Mouse (Mus musculus): ENCODE data around the gene Bcl3. TPM values are rescaled to one million over a fixed set of nuclear protein-coding genes. Genes with fewer than 3 reads are reported as not detected.

The Bcl3 gene
- polyA plus RNA-seq, 1 experiment from 2014 or later, result 5.4 TPM

DNA sequence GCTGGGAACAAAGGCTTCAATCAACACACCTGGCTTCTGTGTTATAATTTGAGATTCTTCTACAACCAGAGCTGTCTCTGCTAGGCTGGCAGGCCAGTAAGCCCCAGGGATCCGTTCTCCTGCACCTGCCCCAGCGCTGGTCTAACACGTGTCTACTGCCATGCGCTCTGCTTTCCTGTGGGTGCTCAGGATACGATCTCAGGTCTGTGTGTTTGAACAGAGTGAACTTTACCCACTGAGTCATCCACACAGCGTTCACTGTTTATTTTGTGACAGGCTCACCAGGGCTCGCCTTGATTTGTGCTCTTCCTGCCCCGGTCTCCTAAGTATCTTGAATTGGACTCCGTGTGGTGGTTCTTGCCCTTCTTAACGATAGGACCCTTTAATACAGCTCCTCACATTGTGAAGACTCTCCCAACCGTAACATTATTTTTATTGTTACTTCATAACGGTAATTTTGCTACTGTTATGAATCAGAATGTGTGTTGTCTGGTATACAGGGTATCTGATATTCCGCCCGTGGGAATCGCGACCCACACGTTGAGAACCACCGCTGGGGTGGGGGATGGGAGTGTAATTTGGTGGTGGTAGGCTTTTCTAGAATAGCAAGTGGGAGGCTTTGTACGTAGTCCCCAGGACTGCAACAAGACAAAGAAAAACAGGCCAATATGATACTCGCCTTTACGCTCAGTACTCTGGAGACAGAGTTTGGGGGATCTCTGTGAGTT is 19.3 kb upstream of the Bcl3 start:
- no peaks in the 10 kb centered on the region for H3K9me3 ChIP-seq (ENCODE audit: low read length)
- no peaks in the 10 kb centered on the region for H3K36me3 ChIP-seq (replicated peaks; ENCODE audit: insufficient read depth, low read length)
- H3K4me2 ChIP-seq (ENCODE audit: low read depth, low read length), result no peak overlapping the region
- DNase-seq, result peak; percentile 57
- H3K4me3 ChIP-seq (ENCODE audit: low read depth, low read length), result no peak overlapping the region
- H3K9ac ChIP-seq (replicated peaks), result no peak overlapping the region
- no peaks in the 10 kb centered on the region for H3K27me3 ChIP-seq (ENCODE audit: insufficient read depth, low read length)
- H3K4me1 ChIP-seq (ENCODE audit: insufficient read depth), result peaks cover 37% of the 10 kb centered on the region
- 58% methylated on average over 21 of the region's 21 CpGs for WGBS (ENCODE audit: insufficient replicate concordance)
- H3K27ac ChIP-seq (ENCODE audit: low read depth), result peak overlapping the region; percentile 87
- peak; percentile 88 for ATAC-seq
- TF ChIP-seq EP300 (IDR thresholded peaks at IDR 0.05; ENCODE audit: low read depth) (0 out of 2 replicates have a peak, but pooled peaks have one; percentile 6), CTCF (IDR thresholded peaks at IDR 0.05; ENCODE audit: low read depth) (no peak)

DNA sequence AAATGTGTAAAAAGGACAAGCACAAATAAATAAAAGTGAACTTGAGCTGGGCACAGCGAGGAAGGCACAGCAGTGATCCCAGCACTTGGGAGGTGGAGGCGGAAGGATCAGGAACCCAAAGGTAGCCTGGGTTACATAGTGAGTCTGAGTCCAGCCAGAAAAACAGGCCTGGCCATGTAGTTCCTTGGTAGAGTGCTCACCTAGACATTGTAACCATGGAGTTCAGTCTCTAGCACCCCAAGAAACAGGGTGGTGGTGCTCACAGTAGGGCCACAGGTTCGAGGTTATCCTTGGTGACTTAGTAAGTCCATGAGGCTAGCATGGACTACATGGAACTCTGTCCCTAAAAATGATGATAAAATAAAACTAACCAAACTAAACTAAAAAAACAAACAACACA is 18.4 kb upstream of the Bcl3 start:
- no peak overlapping the region for H3K4me3 ChIP-seq (ENCODE audit: low read depth, low read length)
- H3K4me2 ChIP-seq (ENCODE audit: low read depth, low read length), result no peak overlapping the region
- no peaks in the 10 kb centered on the region for H3K27me3 ChIP-seq (ENCODE audit: insufficient read depth, low read length)
- no peak for TF ChIP-seq EP300 (IDR thresholded peaks at IDR 0.05; ENCODE audit: low read depth)
- no peak for TF ChIP-seq CTCF (IDR thresholded peaks at IDR 0.05; ENCODE audit: low read depth)
- no peaks in the 10 kb centered on the region for H3K9me3 ChIP-seq (ENCODE audit: low read length)
- H3K27ac ChIP-seq (ENCODE audit: low read depth), result peak overlapping the region; percentile 87
- ATAC-seq (no peak), DNase-seq (no peak)
- peaks cover 37% of the 10 kb centered on the region for H3K4me1 ChIP-seq (ENCODE audit: insufficient read depth)
- WGBS (ENCODE audit: insufficient replicate concordance), result 69% methylated on average over 3 of the region's 3 CpGs
- no peak overlapping the region for H3K9ac ChIP-seq (replicated peaks)
- H3K36me3 ChIP-seq (replicated peaks; ENCODE audit: insufficient read depth, low read length), result no peaks in the 10 kb centered on the region

DNA sequence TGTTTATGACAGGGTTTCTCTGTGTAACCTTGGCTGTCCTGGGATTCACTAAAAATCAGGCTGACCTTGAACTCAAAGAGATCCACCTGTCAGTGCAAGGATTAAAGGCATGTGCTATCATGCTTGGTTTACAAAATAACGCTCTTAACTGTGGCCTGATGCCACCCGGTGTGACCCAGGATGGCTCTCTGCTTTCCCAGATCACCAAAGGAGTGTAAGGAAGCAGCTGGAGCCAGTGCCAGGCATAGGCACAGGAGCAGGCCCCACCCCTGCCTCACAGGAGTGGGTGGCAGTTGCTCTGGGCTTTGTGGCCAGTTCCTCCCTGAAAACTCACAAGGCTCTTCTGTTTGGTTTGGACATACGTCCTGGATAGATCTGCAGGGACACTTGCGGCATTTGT is 17.8 kb upstream of the Bcl3 start:
- Histone ChIP-seq H3K9ac (replicated peaks) (peak overlapping the region; percentile 16; the same call in 1 of the 2 replicates), H3K36me3 (replicated peaks; ENCODE audit: insufficient read depth, low read length) (no peaks in the 10 kb centered on the region), H3K27me3 (ENCODE audit: insufficient read depth, low read length) (no peaks in the 10 kb centered on the region), H3K4me2 (ENCODE audit: low read depth, low read length) (no peak overlapping the region), H3K27ac (ENCODE audit: low read depth) (peak overlapping the region; percentile 87), H3K9me3 (ENCODE audit: low read length) (no peaks in the 10 kb centered on the region), H3K4me3 (ENCODE audit: low read depth, low read length) (no peak overlapping the region), H3K4me1 (ENCODE audit: insufficient read depth) (peaks cover 37% of the 10 kb centered on the region)
- DNase-seq (no peak), ATAC-seq (no peak)
- 63% methylated on average over 4 of the region's 4 CpGs for WGBS (ENCODE audit: insufficient replicate concordance)
- TF ChIP-seq EP300 (IDR thresholded peaks at IDR 0.05; ENCODE audit: low read depth) (no peak), CTCF (IDR thresholded peaks at IDR 0.05; ENCODE audit: low read depth) (no peak)

DNA sequence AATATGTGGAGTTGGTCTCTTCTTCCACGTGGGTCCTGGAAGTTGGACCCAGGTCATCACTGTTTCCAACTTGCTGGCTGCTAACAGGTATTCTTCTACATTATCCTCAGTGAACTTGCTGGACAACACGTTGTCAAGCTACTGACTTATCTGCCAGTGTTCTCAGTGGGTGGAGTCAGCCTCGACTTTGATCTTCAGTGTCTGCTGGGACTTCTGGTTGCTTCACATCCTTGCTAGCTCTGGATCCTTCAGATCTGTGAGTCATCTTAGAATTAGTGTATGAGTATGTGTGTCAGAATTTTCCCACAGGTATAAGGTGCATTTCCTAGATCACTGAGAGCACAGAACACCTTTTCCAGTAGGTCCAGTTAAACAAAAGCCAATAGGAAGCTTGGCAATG is 14.3 kb upstream of the Bcl3 start:
- no peak overlapping the region for H3K9ac ChIP-seq (replicated peaks)
- no peaks in the 10 kb centered on the region for H3K27me3 ChIP-seq (ENCODE audit: insufficient read depth, low read length)
- peaks cover 18% of the 10 kb centered on the region for H3K4me1 ChIP-seq (ENCODE audit: insufficient read depth)
- no peak overlapping the region for H3K4me2 ChIP-seq (ENCODE audit: low read depth, low read length)
- H3K36me3 ChIP-seq (replicated peaks; ENCODE audit: insufficient read depth, low read length), result no peaks in the 10 kb centered on the region
- WGBS (ENCODE audit: insufficient replicate concordance), result 32% methylated on average over 3 of the region's 3 CpGs
- H3K27ac ChIP-seq (ENCODE audit: low read depth), result no peak overlapping the region
- H3K4me3 ChIP-seq (ENCODE audit: low read depth, low read length), result no peak overlapping the region
- TF ChIP-seq EP300 (IDR thresholded peaks at IDR 0.05; ENCODE audit: low read depth) (no peak), CTCF (IDR thresholded peaks at IDR 0.05; ENCODE audit: low read depth) (no peak)
- ATAC-seq (no peak), DNase-seq (no peak)
- H3K9me3 ChIP-seq (ENCODE audit: low read length), result no peaks in the 10 kb centered on the region

DNA sequence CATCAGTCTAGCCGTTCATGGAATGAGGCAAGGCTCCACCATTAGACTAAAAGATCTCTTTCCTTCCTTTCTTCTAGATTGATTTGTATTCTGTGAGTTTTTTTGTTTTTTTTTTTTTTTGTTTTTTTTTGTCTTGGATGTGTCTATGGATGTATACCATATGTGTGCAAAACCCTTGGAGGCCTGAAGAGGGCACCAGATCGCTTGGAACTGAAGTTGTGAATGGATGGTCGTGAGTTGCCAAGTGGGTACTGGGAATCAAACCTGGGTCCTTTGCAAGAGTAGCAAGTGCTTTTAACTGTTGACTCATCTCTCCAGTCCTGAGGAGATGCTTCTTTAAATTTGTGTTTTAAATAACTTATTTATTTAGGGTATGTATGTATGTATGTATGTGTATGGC is 11.5 kb upstream of the Bcl3 start:
- 77% methylated on average over 3 of the region's 3 CpGs for WGBS (ENCODE audit: insufficient replicate concordance)
- Histone ChIP-seq H3K4me1 (ENCODE audit: insufficient read depth) (peaks cover 24% of the 10 kb centered on the region), H3K27ac (ENCODE audit: low read depth) (no peak overlapping the region), H3K4me3 (ENCODE audit: low read depth, low read length) (no peak overlapping the region), H3K9ac (replicated peaks) (no peak overlapping the region), H3K27me3 (ENCODE audit: insufficient read depth, low read length) (no peaks in the 10 kb centered on the region), H3K4me2 (ENCODE audit: low read depth, low read length) (no peak overlapping the region), H3K36me3 (replicated peaks; ENCODE audit: insufficient read depth, low read length) (no peaks in the 10 kb centered on the region), H3K9me3 (ENCODE audit: low read length) (no peaks in the 10 kb centered on the region)
- no peak for ATAC-seq
- DNase-seq, result no peak
- peak; percentile 38 for TF ChIP-seq CTCF (IDR thresholded peaks at IDR 0.05; ENCODE audit: low read depth)
- no peak for TF ChIP-seq EP300 (IDR thresholded peaks at IDR 0.05; ENCODE audit: low read depth)

DNA sequence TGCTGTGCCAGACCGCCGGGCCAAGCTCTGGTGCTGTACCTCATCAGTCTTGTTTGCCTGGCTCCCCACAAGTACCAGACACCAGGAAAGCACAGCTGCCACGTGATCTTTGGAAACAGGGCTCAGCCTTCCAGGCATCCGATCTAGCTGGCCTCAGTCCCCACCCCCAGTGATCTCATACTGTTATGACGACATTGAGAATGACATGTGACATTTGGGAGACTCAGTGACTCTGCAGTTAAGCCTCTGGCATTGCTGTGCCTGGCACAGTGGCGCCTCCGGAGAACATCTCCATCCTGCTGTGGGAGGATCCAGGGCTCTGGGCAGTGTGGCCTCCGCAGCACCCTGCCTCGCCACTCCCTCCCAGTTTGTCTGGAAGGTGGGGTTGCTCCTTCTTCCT is 9.3 kb upstream of the Bcl3 start:
- TF ChIP-seq EP300 (IDR thresholded peaks at IDR 0.05; ENCODE audit: low read depth), result no peak
- TF ChIP-seq CTCF (IDR thresholded peaks at IDR 0.05; ENCODE audit: low read depth), result no peak
- no peaks in the 10 kb centered on the region for H3K36me3 ChIP-seq (replicated peaks; ENCODE audit: insufficient read depth, low read length)
- H3K4me2 ChIP-seq (ENCODE audit: low read depth, low read length), result no peak overlapping the region
- DNase-seq (peak; percentile 40), ATAC-seq (peak; percentile 64)
- no peak overlapping the region for H3K9ac ChIP-seq (replicated peaks)
- no peak overlapping the region for H3K4me3 ChIP-seq (ENCODE audit: low read depth, low read length)
- WGBS (ENCODE audit: insufficient replicate concordance), result 44% methylated on average over 9 of the region's 9 CpGs
- H3K27me3 ChIP-seq (ENCODE audit: insufficient read depth, low read length), result no peaks in the 10 kb centered on the region
- no peak overlapping the region for H3K27ac ChIP-seq (ENCODE audit: low read depth)
- peaks cover 24% of the 10 kb centered on the region for H3K4me1 ChIP-seq (ENCODE audit: insufficient read depth)
- no peaks in the 10 kb centered on the region for H3K9me3 ChIP-seq (ENCODE audit: low read length)
